Mouse (Mus musculus): ENCODE measurements around the gene Pfdn5.

GRCm38 (mm10) chr15:102335254-102335653, 9.3 kb downstream of the Pfdn5 start:
- TF ChIP-seq POLR2A (IDR thresholded peaks at IDR 0.05; ENCODE audit: insufficient read length, low read depth) (no peak), MAX (IDR thresholded peaks at IDR 0.05; ENCODE audit: low read depth) (no peak), TCF12 (IDR thresholded peaks at IDR 0.05; ENCODE audit: insufficient read depth, poor library complexity, severe bottlenecking) (no peak)

Data from myocyte (in vitro differentiated cells).